Mouse (Mus musculus) granulocyte monocyte progenitor cell, adult 5-6 weeks (primary cell): ENCODE data around the gene Bscl2. TPM values are rescaled to one million over a fixed set of nuclear protein-coding genes. Genes with fewer than 3 reads are reported as not detected.

Source experiments
- ATAC-seq: replicated peaks from 2 replicates; pipeline ENCODE4 v1.8.0; 2016; ENCODE audit warnings: mild to moderate bottlenecking, moderate TSS enrichment, inconsistent platforms; ENCODE audit not compliant: poor library complexity, severe bottlenecking
- total RNA-seq, 2 experiments: library from RNA; stranded (forward) in 1 of 2; stranded (reverse) in 1 of 2; fragments of 200-712, 200-1000 nt in 1 of 2; fragments of >200 nt in 1 of 2; fragmentation: Nextera tagmentation in 1 of 2; gene quantifications; 2 replicates each; pipeline ENCODE4 v1.2.3; 2014 to 2017

Gene Bscl2
- total RNA-seq, 2 experiments from 2014 or later = 33.9 to 61.8 TPM

DNA sequence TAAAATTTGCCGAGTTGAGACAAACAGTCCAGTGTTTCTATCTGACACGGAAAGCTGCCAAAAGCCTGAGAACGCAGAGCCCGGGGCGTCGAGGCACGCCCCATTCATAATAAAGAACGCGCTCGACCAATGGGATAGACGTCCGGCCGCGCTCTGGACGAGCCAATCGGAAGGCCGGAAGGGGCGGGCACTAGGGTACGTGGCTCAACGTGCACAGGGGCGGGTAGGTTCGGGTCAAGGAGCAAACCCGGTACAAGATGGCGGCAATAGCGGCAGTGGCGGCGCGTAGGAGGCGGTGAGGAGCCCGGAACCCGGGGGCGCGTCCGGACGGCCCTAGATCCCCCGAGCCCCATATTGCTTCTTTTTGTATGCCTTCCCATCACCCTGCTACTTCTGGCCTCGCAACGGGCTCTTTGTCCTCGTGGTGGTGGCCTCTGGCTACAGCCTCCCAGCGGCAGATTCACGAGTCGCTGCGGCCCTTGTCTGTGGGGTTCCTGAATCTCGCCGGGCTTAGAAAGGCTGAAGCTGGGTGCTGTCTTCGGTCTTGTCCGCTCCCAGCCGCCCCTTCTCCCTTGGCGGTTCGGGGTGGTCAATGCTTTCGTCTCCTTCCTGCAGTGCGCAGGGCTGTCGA, 60.7 kb downstream of the Bscl2 start, which contains the start of gene Ganab:
Ganab (plus strand) TSS at position 207 of the 631 bp plus-strand sequence.
- peak; percentile 96 for ATAC-seq

Other genes starting within 250 kb of the Bscl2 start
Only the 30 nearest of the 33 such genes appear.
- 60.1 and 70.1 TPM in 2 replicates for gene Slc3a2, start 114.1 kb upstream of the Bscl2 start, total RNA-seq (2014; fragmentation: Nextera tagmentation)
- gene Slc3a2, start 114.1 kb upstream of the Bscl2 start, total RNA-seq (2017) = 78.5 and 87.2 TPM in 2 replicates
- gene Wdr74, start 101.6 kb upstream of the Bscl2 start, total RNA-seq (2014; fragmentation: Nextera tagmentation) = 122 and 136 TPM in 2 replicates
- gene Wdr74, start 101.6 kb upstream of the Bscl2 start, total RNA-seq (2017) = 96.6 and 196 TPM in 2 replicates
- gene 1700092M07Rik, start 96.7 kb upstream of the Bscl2 start, total RNA-seq (2014; fragmentation: Nextera tagmentation) = not detected in 2 replicates
- 2.5 TPM in 2 replicates for gene 1700092M07Rik, start 96.7 kb upstream of the Bscl2 start, total RNA-seq (2017)
- 63.4 and 64.7 TPM in 2 replicates for gene Stx5a, start 96.1 kb upstream of the Bscl2 start, total RNA-seq (2014; fragmentation: Nextera tagmentation)
- gene Stx5a, start 96.1 kb upstream of the Bscl2 start, total RNA-seq (2017) = 43.0 and 62.0 TPM in 2 replicates
- gene Nxf1, start 80.4 kb upstream of the Bscl2 start, total RNA-seq (2014; fragmentation: Nextera tagmentation) = 268 and 347 TPM in 2 replicates
- gene Nxf1, start 80.4 kb upstream of the Bscl2 start, total RNA-seq (2017) = 89.4 and 113 TPM in 2 replicates
- gene Tmem223, start 66.5 kb upstream of the Bscl2 start, total RNA-seq (2014; fragmentation: Nextera tagmentation) = 61.2 and 62.7 TPM in 2 replicates
- gene Tmem223, start 66.5 kb upstream of the Bscl2 start, total RNA-seq (2017) = 35.7 and 40.6 TPM in 2 replicates
- 141 and 147 TPM in 2 replicates for gene Tmem179b, start 63.0 kb upstream of the Bscl2 start, total RNA-seq (2014; fragmentation: Nextera tagmentation)
- 69.5 and 81.3 TPM in 2 replicates for gene Tmem179b, start 63.0 kb upstream of the Bscl2 start, total RNA-seq (2017)
- 19.1 and 20.5 TPM in 2 replicates for gene Taf6l, start 51.0 kb upstream of the Bscl2 start, total RNA-seq (2014; fragmentation: Nextera tagmentation)
- 10.0 and 15.6 TPM in 2 replicates for gene Taf6l, start 51.0 kb upstream of the Bscl2 start, total RNA-seq (2017)
- gene Polr2g, start 38.9 kb upstream of the Bscl2 start, total RNA-seq (2014; fragmentation: Nextera tagmentation) = 112 and 148 TPM in 2 replicates
- 51.7 and 69.8 TPM in 2 replicates for gene Polr2g, start 38.9 kb upstream of the Bscl2 start, total RNA-seq (2017)
- 3.1 TPM in 2 replicates for gene Zbtb3, start 34.9 kb upstream of the Bscl2 start, total RNA-seq (2014; fragmentation: Nextera tagmentation)
- 2.7 and 3.0 TPM in 2 replicates for gene Zbtb3, start 34.9 kb upstream of the Bscl2 start, total RNA-seq (2017)
- 41.3 and 42.1 TPM in 2 replicates for gene Ttc9c, start 18.1 kb upstream of the Bscl2 start, total RNA-seq (2014; fragmentation: Nextera tagmentation)
- gene Ttc9c, start 18.1 kb upstream of the Bscl2 start, total RNA-seq (2017) = 62.8 and 65.0 TPM in 2 replicates
- 71.4 and 85.1 TPM in 2 replicates for gene Hnrnpul2, start 17.5 kb upstream of the Bscl2 start, total RNA-seq (2014; fragmentation: Nextera tagmentation)
- 82.8 and 88.5 TPM in 2 replicates for gene Hnrnpul2, start 17.5 kb upstream of the Bscl2 start, total RNA-seq (2017)
- gene AC129217.1, start 7.7 kb upstream of the Bscl2 start, total RNA-seq (2014; fragmentation: Nextera tagmentation) = not detected in 2 replicates
- 34.1 TPM in 1 of 2 replicates, not detected in the other for gene AC129217.1, start 7.7 kb upstream of the Bscl2 start, total RNA-seq (2017)
- not detected in 2 replicates for gene Gng3, start 1.7 kb downstream of the Bscl2 start, total RNA-seq (2014; fragmentation: Nextera tagmentation)
- gene Gng3, start 1.7 kb downstream of the Bscl2 start, total RNA-seq (2017) = 0.26 TPM in 1 of 2 replicates, not detected in the other
- 0.11 TPM in 1 of 2 replicates, not detected in the other for gene Lrrn4cl, start 13.3 kb downstream of the Bscl2 start, total RNA-seq (2014; fragmentation: Nextera tagmentation)
- gene Lrrn4cl, start 13.3 kb downstream of the Bscl2 start, total RNA-seq (2017) = not detected in 2 replicates
- gene Ubxn1, start 34.0 kb downstream of the Bscl2 start, total RNA-seq (2014; fragmentation: Nextera tagmentation) = 115 and 150 TPM in 2 replicates
- 135 and 136 TPM in 2 replicates for gene Ubxn1, start 34.0 kb downstream of the Bscl2 start, total RNA-seq (2017)
- 57.3 and 67.4 TPM in 2 replicates for gene Uqcc3, start 43.5 kb downstream of the Bscl2 start, total RNA-seq (2014; fragmentation: Nextera tagmentation)
- 66.9 and 100 TPM in 2 replicates for gene Uqcc3, start 43.5 kb downstream of the Bscl2 start, total RNA-seq (2017)
- gene Lbhd1, start 46.3 kb downstream of the Bscl2 start, total RNA-seq (2014; fragmentation: Nextera tagmentation) = 49.4 and 65.5 TPM in 2 replicates
- gene Lbhd1, start 46.3 kb downstream of the Bscl2 start, total RNA-seq (2017) = 10.1 and 37.8 TPM in 2 replicates
- not detected in 2 replicates for gene Gm49403, start 46.5 kb downstream of the Bscl2 start, total RNA-seq (2014; fragmentation: Nextera tagmentation)
- gene Gm49403, start 46.5 kb downstream of the Bscl2 start, total RNA-seq (2017) = not detected in 2 replicates
- gene 1810009A15Rik, start 51.4 kb downstream of the Bscl2 start, total RNA-seq (2014; fragmentation: Nextera tagmentation) = 70.2 and 82.4 TPM in 2 replicates
- gene 1810009A15Rik, start 51.4 kb downstream of the Bscl2 start, total RNA-seq (2017) = 92.1 and 109 TPM in 2 replicates
- gene Gm49416, start 51.5 kb downstream of the Bscl2 start, total RNA-seq (2014; fragmentation: Nextera tagmentation) = not detected in 2 replicates
- gene Gm49416, start 51.5 kb downstream of the Bscl2 start, total RNA-seq (2017) = not detected in 2 replicates
- gene Ints5, start 55.5 kb downstream of the Bscl2 start, total RNA-seq (2014; fragmentation: Nextera tagmentation) = 23.7 and 30.3 TPM in 2 replicates
- gene Ints5, start 55.5 kb downstream of the Bscl2 start, total RNA-seq (2017) = 11.6 and 13.5 TPM in 2 replicates
- 143 and 154 TPM in 2 replicates for gene Ganab, start 60.6 kb downstream of the Bscl2 start, total RNA-seq (2014; fragmentation: Nextera tagmentation)
- 105 and 107 TPM in 2 replicates for gene Ganab, start 60.6 kb downstream of the Bscl2 start, total RNA-seq (2017)
- 25.9 and 34.4 TPM in 2 replicates for gene B3gat3, start 82.9 kb downstream of the Bscl2 start, total RNA-seq (2014; fragmentation: Nextera tagmentation)
- gene B3gat3, start 82.9 kb downstream of the Bscl2 start, total RNA-seq (2017) = 17.2 and 26.5 TPM in 2 replicates
- 2.2 and 2.9 TPM in 2 replicates for gene Rom1, start 91.9 kb downstream of the Bscl2 start, total RNA-seq (2014; fragmentation: Nextera tagmentation)
- gene Rom1, start 91.9 kb downstream of the Bscl2 start, total RNA-seq (2017) = 0.22 and 0.52 TPM in 2 replicates
- gene Eml3, start 92.1 kb downstream of the Bscl2 start, total RNA-seq (2014; fragmentation: Nextera tagmentation) = 26.1 and 30.2 TPM in 2 replicates
- gene Eml3, start 92.1 kb downstream of the Bscl2 start, total RNA-seq (2017) = 27.4 and 31.3 TPM in 2 replicates
- gene Mta2, start 104.4 kb downstream of the Bscl2 start, total RNA-seq (2014; fragmentation: Nextera tagmentation) = 115 and 125 TPM in 2 replicates
- 120 and 123 TPM in 2 replicates for gene Mta2, start 104.4 kb downstream of the Bscl2 start, total RNA-seq (2017)
- gene Tut1, start 116.4 kb downstream of the Bscl2 start, total RNA-seq (2014; fragmentation: Nextera tagmentation) = 17.8 and 28.9 TPM in 2 replicates
- gene Tut1, start 116.4 kb downstream of the Bscl2 start, total RNA-seq (2017) = 14.5 and 21.8 TPM in 2 replicates
- 1,036 and 1,157 TPM in 2 replicates for gene Eef1g, start 129.6 kb downstream of the Bscl2 start, total RNA-seq (2014; fragmentation: Nextera tagmentation)
- gene Eef1g, start 129.6 kb downstream of the Bscl2 start, total RNA-seq (2017) = 748 and 899 TPM in 2 replicates
- 5.8 and 12.1 TPM in 2 replicates for gene Ahnak, start 151.8 kb downstream of the Bscl2 start, total RNA-seq (2014; fragmentation: Nextera tagmentation)
- 14.1 and 14.8 TPM in 2 replicates for gene Ahnak, start 151.8 kb downstream of the Bscl2 start, total RNA-seq (2017)